Mouse (Mus musculus) cerebellum, adult 2 months (tissue): ENCODE results near the gene Coro7. TPM values are rescaled to one million over a fixed set of nuclear protein-coding genes. Genes with fewer than 3 reads are reported as not detected.
A peak's percentile ranks its signal among the peaks of the same experiment; 100 is the strongest.

Experiments
- DNase-seq, 2 experiments: peaks; one replicate each; pipeline ENCODE4 v3.0.0; 2021
- H3K27ac ChIP-seq: fragments of 200-500 bp; 2 replicates; pipeline ENCODE4 v1.5.1; 2012; ENCODE audit warnings: low read length, control low read depth, inconsistent platforms; ENCODE audit not compliant: insufficient read depth
- H3K27me3 ChIP-seq: fragments of 200-500 bp; 2 replicates; pipeline ENCODE4 v1.6.1; 2012; ENCODE audit warnings: inconsistent platforms, mild to moderate bottlenecking, low read length, moderate library complexity; ENCODE audit not compliant: control insufficient read depth, insufficient read depth
- H3K4me1 ChIP-seq: fragments of 200-500 bp; 2 replicates; pipeline ENCODE4 v1.6.1; 2011; ENCODE audit warnings: low read length; ENCODE audit not compliant: control insufficient read depth, insufficient read depth
- H3K4me3 ChIP-seq: fragments of 200-500 bp; replicated peaks from 2 replicates; pipeline ENCODE3; 2011; ENCODE audit warnings: mild to moderate bottlenecking, low read depth, low read length, control low read depth; ENCODE audit not compliant: insufficient read depth
- CTCF ChIP-seq: fragments of 200-500 bp; IDR thresholded peaks from 2 replicates; pipeline ENCODE4 v1.5.1; 2011; ENCODE audit warnings: low read depth, mild to moderate bottlenecking, control low read depth, low read length, moderate library complexity, borderline replicate concordance; ENCODE audit not compliant: insufficient read depth
- POLR2A ChIP-seq: fragments of 200-500 bp; IDR thresholded peaks from 2 replicates; pipeline ENCODE4 v1.6.1; 2011; ENCODE audit warnings: low read length, control low read depth, borderline replicate concordance; ENCODE audit not compliant: insufficient read depth
- WGBS: fragments of 180-500 bp; shearing (Covaris S2); methylation state at CpG from one replicate; pipeline ENCODE4 v1.1.7; 2018; 5-methylcytosine and 5-hydroxymethylcytosine counted together
- polyA plus RNA-seq: library from polyadenylated mRNA; depleted of rRNA; stranded (reverse); fragments of >200 nt; gene quantifications from 2 replicates; pipeline ENCODE4 v1.2.3, GENCODE M21; 2012

Coro7 gene
- polyA plus RNA-seq, 1 experiment = 86.1 TPM

DNA sequence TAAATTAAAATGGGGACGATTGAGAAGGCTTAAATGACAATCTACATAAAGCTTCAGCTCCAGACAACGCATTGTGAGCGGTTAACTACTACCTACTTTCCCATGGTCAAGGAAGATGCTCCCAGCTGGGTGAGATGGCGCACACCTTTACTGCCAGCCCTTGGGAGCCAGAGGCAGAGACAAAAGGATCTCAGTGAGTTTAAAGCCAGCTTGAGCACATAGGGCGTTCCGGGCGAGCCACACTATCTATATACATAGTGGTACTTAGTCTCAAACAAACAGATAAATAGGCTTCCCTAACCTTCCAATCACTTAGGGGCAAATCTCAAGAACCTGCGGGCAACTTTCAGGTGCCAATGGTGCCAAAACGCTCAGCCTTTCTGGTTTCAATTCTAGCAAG lies 55.5 kb downstream of the Coro7 start:
- WGBS = 6% methylated on average over 9 of the region's 9 CpGs
- Histone ChIP-seq H3K27me3 (no peaks in the 10 kb centered on the region), H3K27ac (no peak overlapping the region), H3K4me3 (peak overlapping the region; percentile 72), H3K4me1 (peaks cover 9% of the 10 kb centered on the region)
- no peak for DNase-seq
- TF ChIP-seq CTCF = no peak
- TF ChIP-seq POLR2A = no peak

DNA sequence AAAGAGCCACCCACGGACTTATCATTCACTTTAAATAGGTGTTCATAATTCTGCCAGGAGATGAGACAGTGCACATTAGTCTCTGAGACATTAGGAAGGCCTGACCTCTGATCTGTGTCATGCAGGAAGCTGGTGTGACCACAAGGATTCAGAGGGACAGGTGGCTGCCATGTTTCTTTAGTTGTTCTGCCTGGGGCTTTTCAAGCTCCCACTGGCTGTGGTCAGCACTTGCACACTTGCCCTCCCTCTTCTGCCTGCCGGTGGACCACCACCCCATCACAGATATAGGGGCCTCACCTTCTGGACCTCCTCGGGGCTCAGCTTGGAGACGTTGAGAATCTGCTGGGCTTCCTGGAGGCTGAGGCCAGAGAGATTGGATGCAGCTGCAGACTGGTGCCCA lies 62.7 kb downstream of the Coro7 start:
- 78% methylated on average over 4 of the region's 4 CpGs for WGBS
- H3K4me1 ChIP-seq = peaks cover 1% of the 10 kb centered on the region; the same call in 1 of the 2 replicates
- TF ChIP-seq POLR2A = no peak
- no peak for TF ChIP-seq CTCF
- H3K4me3 ChIP-seq = no peak overlapping the region
- DNase-seq = no peak
- no peaks in the 10 kb centered on the region for H3K27me3 ChIP-seq
- no peak overlapping the region for H3K27ac ChIP-seq

DNA sequence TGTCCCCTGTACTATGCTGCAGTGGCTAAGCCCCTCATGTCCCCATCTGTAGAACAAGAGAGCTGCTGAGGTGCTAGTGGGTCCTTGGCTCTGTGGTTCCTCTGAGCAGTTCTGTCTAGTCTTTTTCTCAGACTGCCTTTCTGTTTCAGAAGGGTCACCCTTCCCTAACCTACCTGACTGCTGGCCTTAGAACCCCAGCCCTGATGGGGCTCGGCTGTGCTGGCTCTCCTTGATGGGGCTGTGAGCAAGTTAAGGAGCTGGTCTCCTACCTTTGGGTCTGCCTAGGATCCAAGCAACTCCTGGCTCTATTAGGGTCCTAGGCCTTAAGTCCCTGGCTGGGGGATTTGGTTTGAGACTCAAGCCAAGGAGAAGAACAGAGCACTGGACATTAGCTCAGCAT lies 64.3 kb downstream of the Coro7 start:
- 85% methylated on average over 1 of the region's 1 CpGs for WGBS
- H3K4me3 ChIP-seq = no peak overlapping the region
- H3K27ac ChIP-seq = no peak overlapping the region
- no peak for TF ChIP-seq POLR2A
- no peak for TF ChIP-seq CTCF
- no peaks in the 10 kb centered on the region for H3K27me3 ChIP-seq
- H3K4me1 ChIP-seq = no peaks in the 10 kb centered on the region
- DNase-seq = no peak

DNA sequence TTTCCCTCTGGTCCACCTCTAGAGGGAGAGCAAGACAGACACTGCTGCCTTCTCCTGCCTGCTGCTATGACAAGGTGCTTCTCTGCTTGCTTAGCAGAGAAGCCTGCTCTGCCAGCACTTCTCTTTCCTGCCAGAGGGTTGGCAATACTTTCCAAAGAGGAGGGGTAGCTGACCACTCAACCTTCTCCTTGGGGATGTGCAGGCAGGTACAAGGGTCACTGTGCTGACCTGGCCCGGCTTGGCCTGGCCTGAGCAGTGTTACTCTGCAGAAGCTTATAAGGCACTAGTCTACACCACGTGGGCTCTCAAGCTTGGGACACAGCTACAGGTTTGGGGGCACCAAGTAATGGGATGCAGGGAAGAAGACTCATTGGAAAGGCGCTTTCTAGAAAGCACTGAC lies 64.9 kb downstream of the Coro7 start:
- Histone ChIP-seq H3K4me3 (no peak overlapping the region), H3K27ac (no peak overlapping the region), H3K27me3 (no peaks in the 10 kb centered on the region), H3K4me1 (no peaks in the 10 kb centered on the region)
- DNase-seq = no peak
- 90% methylated on average over 3 of the region's 3 CpGs for WGBS
- TF ChIP-seq POLR2A (no peak), CTCF (no peak)

DNA sequence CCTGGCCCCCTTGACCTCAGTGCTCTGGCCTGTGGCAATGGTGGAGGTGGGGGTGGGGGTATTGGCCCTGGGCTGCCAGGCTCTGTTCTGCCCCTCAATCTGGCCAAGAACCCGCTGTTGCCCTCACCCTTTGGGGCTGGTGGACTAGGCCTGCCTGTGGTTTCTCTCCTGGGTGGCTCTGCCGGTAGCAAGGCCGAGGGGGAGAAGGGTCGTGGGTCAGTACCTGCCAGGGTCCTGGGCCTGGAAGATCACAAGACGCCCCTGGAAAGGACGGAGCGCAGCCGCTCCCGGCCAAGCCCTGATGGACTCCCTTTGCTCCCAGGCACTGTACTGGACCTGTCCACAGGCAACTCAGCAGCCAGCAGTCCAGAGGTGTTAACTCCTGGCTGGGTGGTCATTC lies 65.8 kb downstream of the Coro7 start:
- Histone ChIP-seq H3K27ac (no peak overlapping the region), H3K4me3 (no peak overlapping the region), H3K27me3 (no peaks in the 10 kb centered on the region), H3K4me1 (no peaks in the 10 kb centered on the region)
- TF ChIP-seq CTCF (no peak), POLR2A (no peak)
- DNase-seq = no peak
- WGBS = 93% methylated on average over 9 of the region's 9 CpGs

DNA sequence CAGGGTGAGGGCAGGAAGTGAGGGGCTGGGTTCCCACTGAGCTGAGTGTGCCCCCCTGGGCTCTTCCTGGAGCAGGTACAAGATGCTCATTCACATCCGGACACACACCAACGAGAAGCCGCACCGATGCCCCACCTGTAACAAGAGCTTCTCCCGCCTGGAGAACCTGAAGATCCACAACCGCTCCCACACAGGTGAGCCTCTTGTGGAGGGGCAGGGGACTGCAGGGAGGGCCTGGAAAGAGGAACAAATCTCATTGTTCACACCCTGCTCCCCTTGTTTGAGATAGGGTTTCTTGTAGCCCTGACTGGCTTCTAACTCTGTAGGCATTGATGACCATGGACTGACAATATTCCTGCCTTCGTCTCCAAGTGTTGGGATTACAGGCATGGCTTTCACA lies 67.9 kb downstream of the Coro7 start:
- H3K27me3 ChIP-seq = no peaks in the 10 kb centered on the region
- DNase-seq = no peak
- H3K4me1 ChIP-seq = no peaks in the 10 kb centered on the region; the same call in 1 of the 2 replicates
- no peak overlapping the region for H3K4me3 ChIP-seq
- WGBS = 93% methylated on average over 7 of the region's 7 CpGs
- H3K27ac ChIP-seq = no peak overlapping the region
- TF ChIP-seq CTCF (no peak), POLR2A (no peak)

DNA sequence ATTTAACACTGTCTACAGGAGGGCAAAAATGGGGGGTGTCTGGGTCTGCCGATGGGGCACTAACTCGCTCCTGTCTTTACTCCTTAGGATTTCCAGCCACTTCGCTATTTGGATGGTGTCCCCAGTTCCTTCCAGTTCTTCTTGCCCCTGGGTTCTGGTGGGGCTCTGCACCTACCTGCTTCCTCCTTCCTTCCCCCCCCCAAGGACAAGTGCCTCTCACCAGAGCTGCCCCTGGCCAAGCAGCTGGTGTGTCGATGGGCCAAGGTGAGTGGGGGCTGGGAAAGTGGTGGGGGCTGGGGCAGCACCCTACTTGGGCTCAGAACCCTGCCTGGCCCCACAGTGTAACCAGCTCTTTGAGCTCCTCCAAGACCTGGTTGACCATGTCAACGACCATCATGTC lies 68.4 kb downstream of the Coro7 start:
- 88% methylated on average over 5 of the region's 5 CpGs for WGBS
- Histone ChIP-seq H3K4me3 (no peak overlapping the region), H3K27me3 (no peaks in the 10 kb centered on the region), H3K27ac (no peak overlapping the region), H3K4me1 (no peaks in the 10 kb centered on the region; the same call in 1 of the 2 replicates)
- no peak for DNase-seq
- no peak for TF ChIP-seq POLR2A
- TF ChIP-seq CTCF = no peak

DNA sequence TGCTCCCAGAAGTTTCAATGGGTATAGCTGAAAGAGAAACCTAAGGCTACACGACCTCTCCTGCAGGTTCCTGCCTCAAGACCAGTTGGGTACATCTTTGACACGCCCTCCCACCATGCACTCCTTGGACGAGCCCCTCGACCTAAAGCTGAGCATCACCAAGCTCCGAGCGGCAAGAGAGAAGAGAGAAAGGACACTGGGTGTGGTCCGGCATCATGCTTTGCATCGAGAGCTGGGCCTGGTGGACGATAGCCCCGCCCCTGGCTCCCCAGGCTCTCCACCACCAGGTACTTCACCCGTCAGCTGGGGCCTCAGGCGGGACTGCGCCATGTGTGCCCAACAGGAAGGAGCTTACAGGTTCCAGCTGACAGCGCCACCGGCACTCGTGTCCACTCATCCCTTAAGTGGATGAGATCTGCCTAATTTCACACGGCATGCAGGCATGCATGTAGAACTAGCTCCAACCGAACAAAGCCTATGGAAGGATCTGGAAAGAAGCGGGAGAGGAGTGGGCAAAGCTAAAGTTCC lies 71.0 kb downstream of the Coro7 start:
- no peak overlapping the region for H3K4me3 ChIP-seq
- WGBS = 84% methylated on average over 19 of the region's 19 CpGs
- DNase-seq = no peak
- no peak overlapping the region for H3K27ac ChIP-seq
- TF ChIP-seq CTCF = no peak
- no peaks in the 10 kb centered on the region; the same call in 1 of the 2 replicates for H3K4me1 ChIP-seq
- no peaks in the 10 kb centered on the region for H3K27me3 ChIP-seq
